Mouse (Mus musculus): ENCODE results near the gene Tomm20.

DNA sequence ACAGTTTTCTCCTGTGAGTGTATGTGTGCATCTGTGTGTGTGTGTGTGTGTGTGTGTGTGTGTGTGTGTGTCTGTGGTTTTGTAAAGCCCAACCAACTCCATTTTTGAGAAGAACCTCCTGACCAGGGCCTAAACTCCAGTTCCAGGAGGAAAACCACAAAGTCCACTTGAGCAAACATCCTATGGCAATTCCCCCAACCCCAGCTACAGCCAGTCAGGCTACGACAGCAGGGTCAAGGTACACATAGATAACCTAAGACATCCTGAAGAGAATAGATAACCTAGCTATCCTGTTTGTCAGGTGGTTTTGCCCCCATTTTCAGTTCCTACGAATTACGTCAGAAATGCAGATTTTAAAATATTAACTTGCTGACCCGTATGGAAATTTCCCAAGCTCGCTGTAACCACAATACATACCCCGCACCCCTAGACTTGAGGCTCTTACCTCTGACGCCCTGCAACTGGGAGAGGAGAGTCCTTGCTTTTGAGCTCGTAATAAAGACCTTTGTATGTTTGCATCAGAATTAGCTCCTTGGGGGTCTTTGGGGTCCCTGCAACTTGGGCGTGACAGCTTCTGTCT, 28.1 kb upstream of the Tomm20 start:
- TF ChIP-seq CTCF (IDR thresholded peaks at IDR 0.05; ENCODE audit: extremely low read depth, insufficient read length, insufficient replicate concordance, low read depth, low read length) (no peak), POLR2A (IDR thresholded peaks at IDR 0.05; ENCODE audit: low read depth, low read length) (no peak)
